Mouse (Mus musculus) myocyte (in vitro differentiated cells): Measurements from ENCODE around the gene Adcy9. TPM values are rescaled to one million over a fixed set of nuclear protein-coding genes. Genes with fewer than 3 reads are reported as not detected.
"Not testable (repeated sequence)": the region's sequence is repeated elsewhere in the genome, so short reads cannot be mapped to it uniquely, and the experiment has no call there.

Experiments
- H3K27me3 ChIP-seq: one replicate; pipeline ENCODE4 v1.6.1; 2011; ENCODE audit not compliant: control insufficient read depth, insufficient read depth, insufficient read length
- H3K36me3 ChIP-seq: one replicate; pipeline ENCODE4 v1.6.1; 2011; ENCODE audit not compliant: control insufficient read depth, insufficient read depth
- H3K4me2 ChIP-seq: one replicate; pipeline ENCODE4 v1.6.1; 2011; ENCODE audit warnings: low read depth, control low read depth
- H3K4me3 ChIP-seq: one replicate; pipeline ENCODE4 v1.5.1; 2011; ENCODE audit warnings: mild to moderate bottlenecking, control low read depth, moderate library complexity
- H3K79me2 ChIP-seq: one replicate; pipeline ENCODE4 v1.6.1; 2011; ENCODE audit not compliant: control insufficient read depth, insufficient read depth
- H3ac ChIP-seq: one replicate; pipeline ENCODE4 v1.6.1; 2011; ENCODE audit not compliant: control insufficient read depth, insufficient read length
- CEBPB ChIP-seq: IDR thresholded peaks from 2 replicates; pipeline ENCODE4 v1.6.1; 2011; ENCODE audit warnings: mild to moderate bottlenecking, moderate library complexity; ENCODE audit not compliant: poor library complexity, insufficient read depth, severe bottlenecking
- E2F4 ChIP-seq: IDR thresholded peaks from one replicate; pipeline ENCODE4 v1.6.1; 2011; ENCODE audit warnings: mild to moderate bottlenecking, control low read depth, moderate library complexity; ENCODE audit not compliant: insufficient read depth
- MAX ChIP-seq: IDR thresholded peaks from one replicate; pipeline ENCODE4 v1.6.1; 2011; ENCODE audit warnings: low read depth, mild to moderate bottlenecking, control low read depth
- MYOD1 ChIP-seq, 3 experiments: IDR thresholded peaks; one replicate each; pipeline ENCODE4 v1.6.1; 2011; ENCODE audit warnings: control low read depth in 2 of 3, low read depth in 2 of 3, mild to moderate bottlenecking in 2 of 3, moderate library complexity in 1 of 3; ENCODE audit not compliant: insufficient read length in 2 of 3, control insufficient read depth in 1 of 3
- MYOG ChIP-seq, 3 experiments: IDR thresholded peaks; one replicate each; pipeline ENCODE4 v1.6.1; 2011; ENCODE audit warnings: control low read depth in 2 of 3, low read depth in 2 of 3, mild to moderate bottlenecking in 2 of 3; ENCODE audit not compliant: insufficient read length in 2 of 3, control insufficient read depth in 1 of 3, insufficient read depth in 1 of 3
- POLR2A ChIP-seq: IDR thresholded peaks from one replicate; pipeline ENCODE4 v1.6.1; 2011; ENCODE audit warnings: low read depth, mild to moderate bottlenecking, control low read depth, moderate library complexity; ENCODE audit not compliant: insufficient read length
- POLR2AphosphoS2 ChIP-seq: IDR thresholded peaks from one replicate; pipeline ENCODE4 v1.6.1; 2011; ENCODE audit warnings: low read depth, control low read depth; ENCODE audit not compliant: insufficient read length
- REST ChIP-seq: IDR thresholded peaks from one replicate; pipeline ENCODE4 v1.6.1; 2011; ENCODE audit warnings: mild to moderate bottlenecking, control low read depth, moderate library complexity; ENCODE audit not compliant: insufficient read depth, insufficient read length
- SRF ChIP-seq: IDR thresholded peaks from one replicate; pipeline ENCODE4 v1.6.1; 2011; ENCODE audit warnings: low read depth; ENCODE audit not compliant: control insufficient read depth, insufficient read length
- TCF12 ChIP-seq: IDR thresholded peaks from one replicate; pipeline ENCODE4 v1.6.1; 2011; ENCODE audit warnings: mild to moderate bottlenecking, control low read depth; ENCODE audit not compliant: poor library complexity, insufficient read depth, severe bottlenecking
- TCF3 ChIP-seq: IDR thresholded peaks from one replicate; pipeline ENCODE4 v1.6.1; 2011; ENCODE audit warnings: low read depth, control low read depth; ENCODE audit not compliant: insufficient read length
- USF1 ChIP-seq: IDR thresholded peaks from one replicate; pipeline ENCODE4 v1.6.1; 2011; ENCODE audit warnings: low read depth, mild to moderate bottlenecking, control low read depth, moderate library complexity
- polyA plus RNA-seq: library from polyadenylated mRNA; unstranded; fragments of >200 nt; fragmentation: generic; extraction: Trizol; gene quantifications from one replicate; pipeline ENCODE4 v1.2.1, GENCODE M21; 2012; ENCODE audit warnings: missing spikeins

The Adcy9 gene
- polyA plus RNA-seq, 1 experiment, result 4.6 TPM

DNA sequence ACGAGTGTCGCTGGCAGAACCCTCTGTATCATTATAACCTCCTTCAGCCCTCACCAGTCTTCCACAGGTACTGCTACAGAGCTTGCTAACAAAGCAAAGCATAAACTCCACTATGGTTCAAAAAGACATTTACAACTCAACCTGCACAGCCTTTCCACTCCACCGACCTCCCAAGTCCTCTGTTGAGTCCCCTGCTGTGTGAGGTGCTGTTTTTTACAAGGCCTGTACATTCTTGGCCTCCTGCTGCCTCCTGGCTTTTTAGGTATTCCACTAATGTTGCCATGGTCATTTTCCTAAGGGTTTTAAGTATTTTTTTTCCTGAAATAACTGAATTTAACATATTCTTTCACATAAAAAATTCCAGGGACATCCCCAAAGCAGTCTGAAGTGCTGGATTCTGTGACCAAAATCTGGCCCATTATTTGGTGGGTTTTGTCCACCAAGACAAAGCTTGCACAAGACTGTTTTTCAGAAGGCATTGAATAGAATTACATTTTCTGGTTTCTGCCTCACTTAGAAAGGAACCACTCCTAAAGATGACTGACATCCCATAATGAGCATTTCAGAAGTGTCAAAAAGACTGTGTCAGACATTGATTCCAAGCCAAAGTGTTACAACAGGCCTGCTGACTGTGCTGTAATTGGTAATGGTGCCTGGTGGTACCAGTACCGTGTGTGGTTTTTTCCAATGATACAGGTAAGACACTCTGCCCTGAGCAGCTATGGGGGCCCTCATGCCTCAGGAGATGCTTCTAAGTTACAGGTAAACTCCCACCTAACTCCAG, 64.8 kb downstream of the Adcy9 start:
- Histone ChIP-seq H3K79me2 (no peaks in the 10 kb centered on the region), H3K36me3 (no peaks in the 10 kb centered on the region), H3K27me3 (no peaks in the 10 kb centered on the region), H3K4me2 (no peak overlapping the region), H3ac (no peak overlapping the region), H3K4me3 (no peak overlapping the region)
- TF ChIP-seq SRF (no peak), CEBPB (no peak), POLR2AphosphoS2 (no peak), POLR2A (no peak), MAX (no peak), MYOD1 (IDR thresholded peaks at IDR 0.05; ENCODE audit: control insufficient read depth in 1 of 3, insufficient read length in 2 of 3, low read depth in 2 of 3) (no peak), MYOG (IDR thresholded peaks at IDR 0.05; ENCODE audit: control insufficient read depth in 1 of 3, insufficient read depth in 1 of 3, insufficient read length in 2 of 3, low read depth in 2 of 3) (no peak), TCF12 (no peak), TCF3 (no peak), REST (no peak), USF1 (no peak)

DNA sequence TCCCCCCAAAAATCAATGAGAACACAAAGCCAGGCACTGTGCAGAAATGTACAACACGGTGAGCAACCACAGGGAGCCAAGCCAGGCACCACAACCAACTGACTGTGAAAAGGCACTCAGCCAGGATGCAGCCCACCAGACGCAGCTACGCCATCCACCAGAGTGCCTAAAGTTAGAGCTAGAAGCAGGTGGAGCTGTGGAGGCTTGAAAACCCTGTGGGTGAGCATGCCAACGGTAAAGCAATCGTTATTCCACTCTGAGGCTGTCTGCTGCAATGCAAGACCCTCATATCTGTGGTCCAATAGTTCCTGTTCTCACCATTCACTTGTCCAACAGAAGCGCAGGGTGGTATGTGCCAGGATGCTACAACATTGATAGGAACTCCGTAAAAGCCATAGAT, 77.7 kb downstream of the Adcy9 start:
- Histone ChIP-seq H3K36me3 (no peaks in the 10 kb centered on the region), H3K27me3 (no peaks in the 10 kb centered on the region), H3K79me2 (no peaks in the 10 kb centered on the region), H3ac (no peak overlapping the region), H3K4me3 (no peak overlapping the region), H3K4me2 (no peak overlapping the region)
- TF ChIP-seq MAX (no peak), E2F4 (no peak), POLR2A (no peak), USF1 (no peak), TCF3 (no peak), SRF (no peak), TCF12 (no peak), MYOG (IDR thresholded peaks at IDR 0.05; ENCODE audit: control insufficient read depth in 1 of 3, insufficient read depth in 1 of 3, insufficient read length in 2 of 3, low read depth in 2 of 3) (no peak)

- H3K36me3 ChIP-seq, result no peaks in the 10 kb centered on the region
- no peak overlapping the region for H3ac ChIP-seq
- TF ChIP-seq USF1 (no peak), SRF (no peak), MAX (no peak), POLR2A (no peak), E2F4 (no peak), MYOG (IDR thresholded peaks at IDR 0.05; ENCODE audit: control insufficient read depth in 1 of 3, insufficient read depth in 1 of 3, insufficient read length in 2 of 3, low read depth in 2 of 3) (no peak), TCF3 (no peak), CEBPB (no peak), MYOD1 (IDR thresholded peaks at IDR 0.05; ENCODE audit: control insufficient read depth in 1 of 3, insufficient read length in 2 of 3, low read depth in 2 of 3) (no peak)
- H3K4me2 ChIP-seq, result no peak overlapping the region
- no peak overlapping the region for H3K4me3 ChIP-seq
- H3K27me3 ChIP-seq, result no peaks in the 10 kb centered on the region
- H3K79me2 ChIP-seq, result no peaks in the 10 kb centered on the region
Observed at GRCm38 (mm10) chr16:4341316-4342062, 78.8 kb downstream of the Adcy9 start.

DNA sequence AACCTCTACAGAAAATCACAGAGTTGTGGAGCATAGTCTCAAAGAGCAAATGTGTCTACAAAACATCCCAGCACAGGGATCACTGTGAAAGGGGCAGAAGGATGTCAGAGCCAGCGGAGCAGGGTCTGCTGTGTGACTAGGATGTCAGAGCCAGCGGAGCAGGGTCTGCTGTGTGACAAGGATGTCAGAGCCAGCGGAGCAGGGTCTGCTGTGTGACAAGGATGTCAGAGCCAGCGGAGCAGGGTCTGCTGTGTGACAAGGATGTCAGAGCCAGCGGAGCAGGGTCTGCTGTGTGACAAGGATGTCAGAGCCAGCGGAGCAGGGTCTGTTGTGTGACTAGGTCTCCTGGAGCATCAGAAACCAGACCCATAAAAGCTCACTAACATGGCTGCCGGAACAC, 81.1 kb downstream of the Adcy9 start:
- H3K36me3 ChIP-seq, H3K4me2 ChIP-seq, H3K4me3 ChIP-seq, H3K79me2 ChIP-seq, H3ac ChIP-seq, H3K27me3 ChIP-seq: not testable (repeated sequence)

DNA sequence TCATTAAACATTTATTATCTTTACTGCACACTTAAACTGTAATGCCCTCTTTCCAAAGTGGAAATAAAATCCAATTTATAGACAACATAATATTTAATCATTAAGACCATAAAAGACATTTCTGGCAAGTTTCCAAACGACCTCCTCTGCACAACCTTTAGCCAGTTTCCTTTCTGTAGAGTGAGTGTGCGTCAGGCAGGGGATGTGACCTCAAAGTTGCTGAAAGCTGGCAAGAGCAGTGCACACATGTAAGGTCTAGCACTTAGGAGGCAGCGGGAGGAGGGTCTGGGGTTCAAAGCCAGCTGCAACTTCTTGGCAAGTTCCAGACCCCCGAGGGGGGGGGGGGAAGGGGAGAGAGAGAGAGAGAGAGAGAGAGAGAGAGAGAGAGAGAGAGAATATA, 83.0 kb downstream of the Adcy9 start:
- no peak overlapping the region for H3K4me3 ChIP-seq
- no peak overlapping the region for H3ac ChIP-seq
- H3K36me3 ChIP-seq, result no peaks in the 10 kb centered on the region
- no peak overlapping the region for H3K4me2 ChIP-seq
- TF ChIP-seq E2F4, result no peak
- no peak for TF ChIP-seq SRF
- TF ChIP-seq MYOG (IDR thresholded peaks at IDR 0.05; ENCODE audit: control insufficient read depth in 1 of 3, insufficient read depth in 1 of 3, insufficient read length in 2 of 3, low read depth in 2 of 3), result no peak
- TF ChIP-seq POLR2A, result no peak
- TF ChIP-seq USF1, result no peak
- TF ChIP-seq MYOD1 (IDR thresholded peaks at IDR 0.05; ENCODE audit: control insufficient read depth in 1 of 3, insufficient read length in 2 of 3, low read depth in 2 of 3), result no peak
- TF ChIP-seq TCF3, result no peak
- TF ChIP-seq REST, result no peak
- TF ChIP-seq POLR2AphosphoS2, result no peak
- TF ChIP-seq CEBPB, result no peak
- no peak for TF ChIP-seq MAX
- no peak for TF ChIP-seq TCF12
- no peaks in the 10 kb centered on the region for H3K79me2 ChIP-seq
- no peaks in the 10 kb centered on the region for H3K27me3 ChIP-seq
